Mouse (Mus musculus) forebrain, embryonic 12.5 days (tissue): ENCODE results near the gene Parl. TPM values are rescaled to one million over a fixed set of nuclear protein-coding genes. Genes with fewer than 3 reads are reported as not detected.

Experiments used
- polyA plus RNA-seq: library from polyadenylated mRNA; unstranded; fragments of >200 nt; fragmentation: Nextera tagmentation; extraction: Ambion mirVana; gene quantifications from 2 replicates; pipeline ENCODE4 v1.2.1, GENCODE M21; 2016

Gene Parl
- polyA plus RNA-seq, 1 experiment from 2014 or later, result 95.5 TPM

Other genes starting within 250 kb of the Parl start
- gene Klhl24, start 204.8 kb downstream of the Parl start, polyA plus RNA-seq, result 53.0 and 64.5 TPM in 2 replicates
- 48.6 and 51.1 TPM in 2 replicates for gene Yeats2, start 161.3 kb downstream of the Parl start, polyA plus RNA-seq
- gene Map6d1, start 61.0 kb downstream of the Parl start, polyA plus RNA-seq, result 1.4 and 1.8 TPM in 2 replicates
- not detected in 2 replicates for gene Cyp2ab1, start 23.0 kb upstream of the Parl start, polyA plus RNA-seq
- 102 and 120 TPM in 2 replicates for gene Abcc5, start 124.0 kb upstream of the Parl start, polyA plus RNA-seq
- 120 and 125 TPM in 2 replicates for gene Eif2b5, start 196.4 kb upstream of the Parl start, polyA plus RNA-seq
- 43.9 and 51.2 TPM in 2 replicates for gene Dvl3, start 214.6 kb upstream of the Parl start, polyA plus RNA-seq
- 834 and 882 TPM in 2 replicates for gene Ap2m1, start 233.1 kb upstream of the Parl start, polyA plus RNA-seq
- 60.9 and 74.3 TPM in 2 replicates for gene Abcf3, start 246.2 kb upstream of the Parl start, polyA plus RNA-seq